Mouse (Mus musculus) lung, adult 18-20 months (tissue): ENCODE measurements around the gene Hmg20a.

ENCODE experiments used
- DNase-seq, 2 experiments: peaks; one replicate each; pipeline ENCODE4 v3.0.0; 2022; ENCODE audit warnings: mixed read lengths in 2 of 2

Hmg20a gene

DNA sequence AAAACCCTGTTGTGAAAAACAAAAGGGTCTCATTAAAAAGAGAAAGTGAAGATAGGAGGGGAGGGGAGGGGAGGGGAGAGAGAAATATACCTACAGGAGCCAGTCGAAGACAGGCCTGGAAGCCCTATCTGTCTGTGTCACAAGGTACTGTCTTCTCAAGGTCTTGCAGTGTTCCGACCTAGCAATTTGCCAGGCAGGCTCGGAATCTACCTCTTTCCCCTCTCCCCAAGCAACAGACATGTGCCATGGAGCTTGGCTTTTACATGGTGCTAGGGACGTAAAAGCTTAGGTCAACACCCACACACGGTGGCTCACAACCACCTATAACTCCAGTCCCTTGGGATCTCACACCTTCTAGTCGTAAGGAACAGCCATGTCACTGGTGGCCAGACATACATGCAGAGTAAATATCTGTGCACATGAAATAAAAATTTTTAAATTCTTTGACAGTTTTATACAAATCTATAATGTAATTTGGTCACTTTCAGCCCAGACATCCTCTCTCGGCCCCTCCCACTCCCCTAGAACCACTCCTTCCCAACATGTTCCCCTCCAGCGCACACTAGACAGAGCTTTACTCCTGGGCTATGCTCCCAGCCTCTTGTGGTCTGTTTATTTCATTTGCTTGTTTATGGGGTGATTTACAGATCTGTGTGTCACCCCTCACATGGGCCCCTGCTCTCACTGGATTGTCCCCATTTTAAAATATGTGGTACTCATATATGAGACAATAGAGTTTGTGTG, 81.1 kb downstream of the Hmg20a start:
- DNase-seq, result no peak

DNA sequence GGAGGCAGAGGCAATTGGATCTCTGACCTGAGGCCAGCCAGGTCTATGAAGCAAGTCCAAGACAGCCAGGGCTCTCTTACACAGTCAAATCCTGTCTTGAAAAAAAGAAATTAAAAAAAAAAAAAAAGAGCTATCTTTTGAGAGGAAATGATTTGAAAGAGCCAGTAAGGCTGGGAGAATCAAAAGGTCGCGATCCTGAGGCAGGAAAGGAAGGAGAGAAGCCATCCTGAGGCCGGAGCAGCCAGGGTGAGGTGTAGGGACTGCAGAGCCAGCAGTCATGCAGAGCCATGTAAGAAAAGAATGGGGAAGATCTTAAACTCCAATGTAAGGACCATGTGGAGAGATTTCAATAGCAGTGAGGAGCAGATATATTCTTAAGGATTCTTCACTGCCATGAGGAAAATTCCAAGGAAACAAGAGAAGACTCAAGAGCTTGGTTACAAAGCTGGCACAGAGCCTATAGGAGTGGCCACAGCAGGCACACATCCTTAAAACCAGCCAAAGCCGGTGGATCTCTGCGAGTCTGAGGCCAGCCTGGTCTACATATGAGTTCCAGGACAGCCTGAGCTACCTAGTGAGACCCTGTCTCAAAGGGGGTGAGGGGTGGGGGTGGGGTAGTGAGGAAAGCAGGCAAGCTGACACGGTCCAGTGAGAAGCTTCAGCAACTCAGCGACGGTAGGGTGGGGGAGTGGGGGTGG, 82.6 kb downstream of the Hmg20a start:
- DNase-seq, result no peak

GRCm38 (mm10) chr9:56501721-56502542, 83.5 kb downstream of the Hmg20a start:
- DNase-seq, result peak in 1 of 2 experiments; percentile 37

- DNase-seq, result no peak
These were observed 84.1 kb downstream of the Hmg20a start for GRCm38 (mm10) chr9:56502543-56502971.

- no peak for DNase-seq
These were observed 85.5 kb downstream of the Hmg20a start for GRCm38 (mm10) chr9:56503621-56504500.

- DNase-seq, result no peak
These were observed 86.1 kb downstream of the Hmg20a start for GRCm38 (mm10) chr9:56504511-56504910.

GRCm38 (mm10) chr9:56505083-56505792, 86.8 kb downstream of the Hmg20a start:
- peak; percentile 25 to 60 for DNase-seq

GRCm38 (mm10) chr9:56505793-56506755, 87.7 kb downstream of the Hmg20a start:
- DNase-seq, result peak; percentile 90 to 91

- DNase-seq, result peak; percentile 20 to 31
These were observed 88.7 kb downstream of the Hmg20a start for GRCm38 (mm10) chr9:56506931-56507681.

DNA sequence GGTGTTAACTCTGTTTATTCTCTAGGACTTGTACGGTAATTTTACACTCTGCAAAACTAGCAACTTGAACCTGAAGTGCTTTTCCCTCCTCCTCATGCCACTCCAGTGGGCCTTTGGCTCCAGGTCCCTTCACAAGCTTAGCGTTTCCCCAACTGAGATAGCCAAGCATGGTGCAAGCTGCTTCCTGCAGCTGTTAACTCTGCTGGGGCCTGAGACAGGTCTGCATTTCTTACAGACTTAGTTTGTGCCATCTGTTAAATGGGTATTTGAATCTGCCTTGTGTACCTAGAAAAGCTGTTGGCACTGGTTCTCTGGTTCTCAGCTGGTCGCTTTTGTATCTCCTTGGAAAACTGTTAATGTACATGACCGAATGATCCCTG, 89.3 kb downstream of the Hmg20a start:
- DNase-seq, result peak; percentile 22 to 32

DNA sequence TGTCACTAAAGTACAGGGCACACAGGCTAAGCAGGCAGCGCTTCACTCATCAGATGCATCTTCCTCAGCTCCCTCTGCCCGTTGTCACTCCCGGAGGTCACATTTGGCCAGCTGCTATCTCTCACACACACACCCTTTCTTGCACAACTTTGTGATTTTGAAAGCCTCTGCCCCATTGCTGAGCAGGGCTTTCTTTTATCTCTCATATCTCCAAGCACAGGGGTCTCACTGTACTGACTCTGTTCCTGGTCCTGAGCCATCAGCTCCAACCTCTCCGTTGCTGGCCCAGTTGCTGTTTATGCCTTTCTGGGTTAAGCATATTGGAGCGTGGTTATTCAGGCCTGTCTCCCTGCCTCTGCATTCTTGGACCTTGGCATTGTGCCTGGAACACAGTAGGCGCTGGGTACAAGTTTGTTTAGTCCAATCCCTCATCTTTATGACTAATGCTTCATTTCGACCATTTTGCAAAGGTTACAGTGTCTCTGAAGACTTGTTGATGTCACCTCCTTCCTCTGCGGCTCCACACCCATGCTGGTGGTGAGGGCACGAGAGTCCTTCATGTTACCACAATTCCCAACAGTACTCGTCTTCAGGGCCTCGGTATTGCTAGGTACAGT, 90.5 kb downstream of the Hmg20a start:
- DNase-seq, result peak; percentile 69 to 80

DNA sequence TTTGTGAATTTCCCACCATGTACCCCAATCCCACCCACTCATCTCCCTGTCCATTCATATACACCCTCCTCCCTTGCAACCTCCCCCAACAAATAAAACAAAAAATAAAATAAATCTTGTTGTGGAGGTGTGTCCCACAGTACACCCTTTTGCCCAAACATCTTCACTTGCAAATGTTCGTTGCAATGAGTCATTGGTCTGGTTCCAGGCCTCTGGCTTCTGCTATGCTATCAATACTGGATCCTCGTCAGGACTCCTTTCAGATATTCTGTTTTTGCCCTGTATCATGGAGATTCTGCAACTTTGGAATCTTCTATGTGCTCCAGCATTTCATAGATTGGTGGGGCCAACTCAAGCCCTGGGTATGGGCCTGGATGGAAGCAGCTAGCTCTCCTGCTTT, 91.9 kb downstream of the Hmg20a start:
- DNase-seq, result no peak

DNA sequence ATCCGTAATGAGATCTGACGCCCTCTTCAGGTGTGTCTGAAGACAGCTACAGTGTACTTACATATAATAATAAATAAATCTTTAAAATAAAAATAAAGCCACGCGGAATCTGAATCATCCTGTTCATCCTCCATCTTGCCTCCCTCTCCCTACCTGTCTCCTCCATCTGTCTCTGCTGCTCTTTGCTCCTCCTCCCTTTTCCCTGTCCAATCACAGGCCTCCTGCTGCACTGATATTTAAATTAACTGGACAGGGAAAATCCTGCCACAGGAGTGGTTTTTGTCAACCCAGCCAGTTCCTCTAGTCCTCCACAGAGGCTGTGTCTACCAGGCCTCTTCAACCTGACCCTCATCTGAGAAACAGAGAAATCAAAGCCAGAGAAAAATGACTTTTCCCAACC, 94.1 kb downstream of the Hmg20a start:
- no peak for DNase-seq

DNA sequence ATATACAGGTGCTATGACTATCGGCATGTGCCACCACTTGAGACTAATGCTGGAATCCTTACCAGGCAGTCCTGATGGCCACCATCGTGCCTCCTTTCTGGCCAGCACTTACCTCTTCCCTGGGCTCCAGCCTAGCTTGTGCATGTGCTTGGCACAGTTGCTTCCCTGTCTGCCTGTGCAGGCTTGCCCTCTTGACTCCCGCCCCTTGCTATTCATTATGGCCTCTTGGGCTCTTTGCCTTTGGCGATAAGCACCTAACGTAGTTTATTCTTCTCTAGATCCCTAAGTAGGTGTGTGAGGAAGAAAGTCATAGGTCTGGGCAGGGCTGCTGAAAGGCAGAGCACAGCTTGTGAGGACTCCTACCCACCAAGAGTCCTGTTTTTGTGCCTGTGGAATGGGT, 96.7 kb downstream of the Hmg20a start:
- DNase-seq, result peak in 1 of 2 experiments; percentile 33

- DNase-seq, result no peak
These were observed 97.8 kb downstream of the Hmg20a start for GRCm38 (mm10) chr9:56516219-56516618.

GRCm38 (mm10) chr9:56516692-56517263, 98.4 kb downstream of the Hmg20a start:
- peak; percentile 42 to 61 for DNase-seq

DNA sequence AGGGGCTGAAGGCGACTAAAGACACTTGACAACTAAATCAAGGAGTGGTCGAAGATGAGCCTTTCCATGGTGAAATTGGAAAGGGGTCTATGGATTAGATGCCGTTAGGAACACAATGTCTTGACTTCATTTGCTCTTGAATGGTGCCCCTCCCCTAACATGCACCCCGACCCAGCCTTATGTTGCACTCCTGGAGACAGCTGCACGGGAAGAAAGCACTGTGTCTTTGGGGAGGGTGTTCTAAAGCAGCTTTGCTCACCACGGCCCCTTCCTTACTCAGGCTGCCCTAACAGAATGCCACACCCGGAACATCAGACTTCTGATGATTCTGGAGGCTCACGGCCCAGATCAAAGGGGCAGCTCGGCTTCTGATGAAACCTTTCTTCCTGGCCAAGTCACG, 103.9 kb downstream of the Hmg20a start:
- DNase-seq, result no peak

DNA sequence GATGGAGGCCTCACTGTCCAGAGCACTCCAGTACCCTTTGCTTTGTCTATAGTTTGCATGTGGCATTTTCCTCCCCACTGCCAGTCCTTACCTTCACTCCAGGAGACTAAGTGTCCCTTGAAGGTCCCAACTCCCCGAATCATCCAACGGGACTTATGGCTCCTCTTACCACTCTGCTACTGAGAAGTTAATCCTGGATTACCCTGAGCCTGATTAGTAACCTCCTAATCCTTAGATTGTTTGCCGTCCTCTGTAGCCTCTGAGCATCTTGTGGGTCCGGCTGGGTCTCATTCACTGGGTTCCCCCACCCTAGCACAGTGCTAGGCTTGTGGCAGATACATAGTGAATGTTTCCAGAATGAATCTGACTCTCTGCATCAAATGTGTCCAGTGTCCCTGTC, 109.5 kb downstream of the Hmg20a start:
- DNase-seq, result no peak

DNA sequence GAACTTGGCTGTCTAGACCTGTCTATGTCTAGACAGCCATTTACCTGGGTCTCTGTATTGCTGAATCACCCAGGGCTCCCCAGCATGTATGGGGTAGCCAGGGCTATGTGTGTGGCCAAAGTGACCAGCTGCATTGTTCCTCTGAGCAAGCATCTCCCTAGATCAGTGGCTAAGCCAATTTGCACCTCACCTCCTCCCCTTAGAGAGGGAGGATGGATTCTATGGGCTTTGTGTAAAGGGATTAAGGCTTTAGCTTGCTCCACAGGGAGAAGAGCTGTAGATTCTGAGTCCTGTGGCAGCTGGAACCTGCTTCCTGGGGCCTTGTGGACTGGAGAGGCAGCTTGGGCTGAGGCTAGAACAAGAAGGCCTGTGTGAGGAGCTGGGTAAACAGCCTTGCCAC, 113.6 kb downstream of the Hmg20a start:
- no peak for DNase-seq
